Mouse (Mus musculus) pancreas, adult 10 weeks (tissue): ENCODE measurements around the gene Taar8b. TPM values are rescaled to one million over a fixed set of nuclear protein-coding genes. Genes with fewer than 3 reads are reported as not detected.

Experiments
- polyA plus RNA-seq: library from polyadenylated mRNA; stranded (reverse); fragments of 350-450 nt; fragmentation: Illumina TruSeq; extraction: RNeasy Lipid Tissue Mini Kit (QIAGEN cat#74804); gene quantifications from one replicate; pipeline ENCODE4 v1.2.3, GENCODE M21; 2015; ENCODE audit warnings: low read depth, low replicate concordance; ENCODE audit not compliant: insufficient read depth

The Taar8b gene
- polyA plus RNA-seq = not detected

GRCm38 (mm10) chr10:24092194-24092593 lies at the start of gene Taar8b:
Gene Taar8b (minus strand): TSS chr10:24092294.

GRCm38 (mm10) chr10:24109434-24109833 lies 17.3 kb upstream of the Taar8b start, which contains the start of gene Taar9:
Gene Taar9 (minus strand): TSS chr10:24109534.

GRCm38 (mm10) chr10:24101812-24102211 lies 9.7 kb upstream of the Taar8b start, which contains the start of gene Taar8c:
Gene Taar8c (minus strand): TSS chr10:24101912.

GRCm38 (mm10) chr10:24076200-24076599 lies 15.9 kb downstream of the Taar8b start, which contains the start of gene Taar8a:
Gene Taar8a (plus strand): TSS chr10:24076500.

GRCm38 (mm10) chr10:24049210-24049609 lies 42.9 kb downstream of the Taar8b start, which contains the start of gene Taar7f:
Gene Taar7f (plus strand): TSS chr10:24049510.

Other genes starting within 250 kb of the Taar8b start
- gene Vnn3, start 240.8 kb downstream of the Taar8b start, polyA plus RNA-seq = not detected
- 0.66 TPM for gene Vnn1, start 197.6 kb downstream of the Taar8b start, polyA plus RNA-seq
- gene Taar1, start 171.9 kb downstream of the Taar8b start, polyA plus RNA-seq = not detected
- gene Taar2, start 153.7 kb downstream of the Taar8b start, polyA plus RNA-seq = not detected
- gene Taar3, start 142.7 kb downstream of the Taar8b start, polyA plus RNA-seq = not detected
- gene Taar4, start 131.8 kb downstream of the Taar8b start, polyA plus RNA-seq = not detected
- not detected for gene Taar5, start 121.6 kb downstream of the Taar8b start, polyA plus RNA-seq
- not detected for gene Taar6, start 106.6 kb downstream of the Taar8b start, polyA plus RNA-seq
- not detected for gene Taar7a, start 98.8 kb downstream of the Taar8b start, polyA plus RNA-seq
- not detected for gene Taar7b, start 92.4 kb downstream of the Taar8b start, polyA plus RNA-seq
- not detected for gene Taar7d, start 65.1 kb downstream of the Taar8b start, polyA plus RNA-seq
- not detected for gene Taar7e, start 54.7 kb downstream of the Taar8b start, polyA plus RNA-seq
- gene Taar7f, start 42.8 kb downstream of the Taar8b start, polyA plus RNA-seq = not detected
- gene Taar8a, start 15.8 kb downstream of the Taar8b start, polyA plus RNA-seq = not detected
- not detected for gene Taar8c, start 9.6 kb upstream of the Taar8b start, polyA plus RNA-seq
- gene Taar9, start 17.2 kb upstream of the Taar8b start, polyA plus RNA-seq = not detected
- 11.3 TPM for gene Stx7, start 57.0 kb upstream of the Taar8b start, polyA plus RNA-seq
- gene Moxd1, start 131.2 kb upstream of the Taar8b start, polyA plus RNA-seq = not detected